Mouse (Mus musculus) thymus, adult 18-20 months (tissue): ENCODE measurements at regions not wholly inside any gene's neighbourhood (a gene's known extent, or its start where the extent isn't known, plus 50 kb on each side); places are given as distances from the start of the nearest gene placed in this dataset.

ENCODE experiments used
- DNase-seq, 2 experiments: peaks; one replicate each; pipeline ENCODE4 v3.0.0; 2022; ENCODE audit warnings: mixed read lengths in 2 of 2

- no peak for DNase-seq
Measured at GRCm38 (mm10) chr19:36235131-36235530, 113.0 kb upstream of the Pcgf5 start.

- no peak for DNase-seq
Measured at GRCm38 (mm10) chr19:36236576-36237345, 111.3 kb upstream of the Pcgf5 start.

GRCm38 (mm10) chr19:36237751-36238150, 110.4 kb upstream of the Pcgf5 start:
- DNase-seq = no peak

- no peak for DNase-seq
Measured at GRCm38 (mm10) chr19:36238536-36238935, 109.6 kb upstream of the Pcgf5 start.

GRCm38 (mm10) chr19:36242396-36242795, 105.7 kb upstream of the Pcgf5 start:
- peak; percentile 56 to 80 for DNase-seq

GRCm38 (mm10) chr19:36242946-36243345, 105.2 kb upstream of the Pcgf5 start:
- peak in 1 of 2 experiments; percentile 37 for DNase-seq

- DNase-seq = no peak
Measured at GRCm38 (mm10) chr19:36252522-36252921, 95.6 kb upstream of the Pcgf5 start.

GRCm38 (mm10) chr19:36257748-36258538, 90.2 kb upstream of the Pcgf5 start:
- no peak for DNase-seq

- DNase-seq = no peak
Measured at GRCm38 (mm10) chr19:36261819-36262218, 86.3 kb upstream of the Pcgf5 start.

GRCm38 (mm10) chr19:36263923-36264322, 84.2 kb upstream of the Pcgf5 start:
- DNase-seq = no peak

- no peak for DNase-seq
Measured at GRCm38 (mm10) chr19:36264397-36264796, 83.7 kb upstream of the Pcgf5 start.

- DNase-seq = no peak
Measured at GRCm38 (mm10) chr19:36265276-36265675, 82.8 kb upstream of the Pcgf5 start.

- peak; percentile 9 to 32 for DNase-seq
Measured at GRCm38 (mm10) chr19:36266346-36266745, 81.8 kb upstream of the Pcgf5 start.

GRCm38 (mm10) chr19:36273466-36273865, 74.6 kb upstream of the Pcgf5 start:
- no peak for DNase-seq

GRCm38 (mm10) chr19:36285465-36285864, 62.6 kb upstream of the Pcgf5 start:
- no peak for DNase-seq

- DNase-seq = no peak
Measured at GRCm38 (mm10) chr19:36290778-36291177, 57.3 kb upstream of the Pcgf5 start.

GRCm38 (mm10) chr19:36293177-36293969, 54.7 kb upstream of the Pcgf5 start:
- no peak for DNase-seq
